Mouse (Mus musculus) hematopoietic multipotent progenitor cell, adult 10-12 weeks (in vitro differentiated cells): ENCODE data around the gene Olfr329-ps. TPM values are rescaled to one million over a fixed set of nuclear protein-coding genes. Genes with fewer than 3 reads are reported as not detected.

Experiments
- polyA plus RNA-seq: library from polyadenylated mRNA; stranded (reverse); fragments of >175 nt; gene quantifications from 2 replicates; pipeline ENCODE4 v1.2.3, GENCODE M21; 2012; ENCODE audit warnings: low replicate concordance

Olfr329-ps gene
- not detected in 2 replicates for polyA plus RNA-seq

GRCm38 (mm10) chr11:58546322-58546721 is at the start of gene Olfr329-ps:
TSS of gene Olfr329-ps (minus strand) at chr11:58546422.

GRCm38 (mm10) chr11:58594814-58595213 is 48.6 kb upstream of the Olfr329-ps start, which contains the start of gene Olfr324:
TSS of gene Olfr324 (plus strand) at chr11:58595114.

GRCm38 (mm10) chr11:58577430-58577829 is 31.2 kb upstream of the Olfr329-ps start, which contains the start of gene Olfr325:
TSS of gene Olfr325 (plus strand) at chr11:58577730.

DNA sequence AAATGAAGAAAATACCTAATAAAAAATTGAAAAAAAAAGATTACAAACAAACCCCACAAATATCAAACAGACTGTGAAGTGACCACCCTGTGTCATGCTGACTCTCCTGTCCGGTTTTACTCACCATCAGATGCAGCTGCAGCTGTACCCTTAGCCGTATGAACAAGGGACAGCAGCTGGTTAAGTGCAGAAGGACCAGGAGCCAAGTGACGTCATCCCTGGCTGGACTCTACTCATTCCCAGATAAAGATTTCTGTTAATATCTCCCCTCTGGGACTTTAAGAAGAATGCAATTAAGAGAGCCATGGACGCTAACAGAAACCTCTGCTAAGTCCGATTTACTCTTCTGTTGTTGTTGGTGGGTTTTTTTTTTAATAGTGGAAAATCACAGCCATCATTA is 24.2 kb upstream of the Olfr329-ps start, which contains the start of gene Olfr224:
Olfr224 (minus strand) TSS at position 149 of the 400 bp plus-strand sequence.

GRCm38 (mm10) chr11:58555536-58555935 is 9.3 kb upstream of the Olfr329-ps start, which contains the start of gene Olfr328:
TSS of gene Olfr328 (minus strand) at chr11:58555636.

DNA sequence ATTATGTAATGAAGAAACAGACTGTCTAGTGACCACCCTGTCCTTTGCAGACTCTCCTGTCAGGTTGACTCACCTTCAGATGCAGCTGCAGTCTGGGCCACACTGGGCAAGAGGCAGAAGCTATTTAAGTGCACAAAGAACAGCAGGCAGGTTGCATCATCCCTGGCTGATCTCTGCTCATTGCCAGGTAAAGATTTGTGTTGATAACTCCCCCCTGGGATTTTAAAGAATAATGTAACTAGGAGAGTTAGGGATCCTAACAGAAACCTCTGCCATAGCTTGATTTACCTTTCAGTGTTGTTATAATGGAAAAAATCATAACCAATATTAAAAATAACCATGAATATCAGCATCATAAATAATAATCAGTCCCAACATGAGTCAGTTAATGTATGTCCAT is 11.5 kb downstream of the Olfr329-ps start, which contains the start of gene Olfr330:
Olfr330 (minus strand) TSS at position 101 of the 400 bp plus-strand sequence.

GRCm38 (mm10) chr11:58502472-58502871 is 43.8 kb downstream of the Olfr329-ps start, which contains the start of gene Olfr331:
TSS of gene Olfr331 (minus strand) at chr11:58502572.

GRCm38 (mm10) chr11:58492455-58492854 is 53.8 kb downstream of the Olfr329-ps start, which contains the start of gene Olfr332:
TSS of gene Olfr332 (minus strand) at chr11:58492555.

Other genes starting within 250 kb of the Olfr329-ps start
- 9.7 and 23.0 TPM in 2 replicates for gene Zfp692, start 239.4 kb downstream of the Olfr329-ps start, polyA plus RNA-seq
- 9.4 and 11.8 TPM in 2 replicates for gene Zfp672, start 216.1 kb downstream of the Olfr329-ps start, polyA plus RNA-seq
- gene Sh3bp5l, start 215.7 kb downstream of the Olfr329-ps start, polyA plus RNA-seq, result 18.6 and 31.9 TPM in 2 replicates
- gene Lypd8, start 167.4 kb downstream of the Olfr329-ps start, polyA plus RNA-seq, result not detected in 2 replicates
- not detected in 2 replicates for gene 1810065E05Rik, start 125.3 kb downstream of the Olfr329-ps start, polyA plus RNA-seq
- gene Gm12253, start 113.9 kb downstream of the Olfr329-ps start, polyA plus RNA-seq, result not detected in 2 replicates
- not detected in 2 replicates for gene Lypd9, start 93.5 kb downstream of the Olfr329-ps start, polyA plus RNA-seq
- gene Olfr30, start 84.2 kb downstream of the Olfr329-ps start, polyA plus RNA-seq, result not detected in 2 replicates
- not detected in 2 replicates for gene Olfr332, start 53.9 kb downstream of the Olfr329-ps start, polyA plus RNA-seq
- gene Olfr331, start 43.9 kb downstream of the Olfr329-ps start, polyA plus RNA-seq, result not detected in 2 replicates
- not detected in 2 replicates for gene Olfr330, start 11.6 kb downstream of the Olfr329-ps start, polyA plus RNA-seq
- gene Olfr328, start 9.2 kb upstream of the Olfr329-ps start, polyA plus RNA-seq, result not detected in 2 replicates
- not detected in 2 replicates for gene Olfr224, start 24.1 kb upstream of the Olfr329-ps start, polyA plus RNA-seq
- gene Olfr325, start 31.3 kb upstream of the Olfr329-ps start, polyA plus RNA-seq, result not detected in 2 replicates
- gene Olfr324, start 48.7 kb upstream of the Olfr329-ps start, polyA plus RNA-seq, result not detected in 2 replicates
- not detected in 2 replicates for gene 2210407C18Rik, start 69.7 kb upstream of the Olfr329-ps start, polyA plus RNA-seq
- gene Olfr323, start 84.1 kb upstream of the Olfr329-ps start, polyA plus RNA-seq, result 0.18 TPM in 1 of 2 replicates, not detected in the other
- gene Trim58, start 94.0 kb upstream of the Olfr329-ps start, polyA plus RNA-seq, result 0.15 and 5.6 TPM in 2 replicates
- 0.03 TPM in 1 of 2 replicates, not detected in the other for gene Olfr322, start 112.4 kb upstream of the Olfr329-ps start, polyA plus RNA-seq
- not detected in 2 replicates for gene Olfr320, start 134.7 kb upstream of the Olfr329-ps start, polyA plus RNA-seq
- not detected in 2 replicates for gene Olfr319, start 152.7 kb upstream of the Olfr329-ps start, polyA plus RNA-seq
- not detected in 2 replicates for gene Olfr318, start 177.6 kb upstream of the Olfr329-ps start, polyA plus RNA-seq
- gene Olfr317, start 192.8 kb upstream of the Olfr329-ps start, polyA plus RNA-seq, result not detected in 2 replicates
- 0.12 TPM in 1 of 2 replicates, not detected in the other for gene Olfr316, start 206.3 kb upstream of the Olfr329-ps start, polyA plus RNA-seq
- gene Olfr315, start 226.8 kb upstream of the Olfr329-ps start, polyA plus RNA-seq, result not detected in 2 replicates
- not detected in 2 replicates for gene Olfr314, start 236.5 kb upstream of the Olfr329-ps start, polyA plus RNA-seq